Mouse (Mus musculus) liver, embryonic 11.5 days (tissue): ENCODE results near the gene Adss. TPM values are rescaled to one million over a fixed set of nuclear protein-coding genes. Genes with fewer than 3 reads are reported as not detected.
A peak's percentile ranks its signal among the peaks of the same experiment; 100 is the strongest.

Experiments used
- ATAC-seq: fragments of 200-750 bp; cut with Nextera tagmentation; replicated peaks from 2 replicates; pipeline ENCODE4 v1.8.0; 2017; ENCODE audit warnings: moderate number of reproducible peaks, mild to moderate bottlenecking, moderate TSS enrichment, moderate library complexity; ENCODE audit not compliant: low FRiP score
- DNase-seq: peaks from one replicate; pipeline ENCODE4 v3.0.0-alpha.2; 2017; ENCODE audit warnings: low spot score
- H3K27ac ChIP-seq: fragments of 300-500 bp; sonication (generic); 2 replicates; pipeline ENCODE4 v1.5.1; 2014; ENCODE audit warnings: mild to moderate bottlenecking, low read depth, low read length, control low read depth
- H3K27me3 ChIP-seq: fragments of 300-500 bp; sonication (generic); replicated peaks from 2 replicates; pipeline ENCODE4 v1.6.1; 2014; ENCODE audit warnings: low read length, mixed read lengths; ENCODE audit not compliant: control insufficient read depth, insufficient read depth
- H3K36me3 ChIP-seq: fragments of 300-500 bp; sonication (generic); 2 replicates; pipeline ENCODE4 v1.6.1; 2014; ENCODE audit warnings: mild to moderate bottlenecking, low read length, moderate library complexity, mixed read lengths; ENCODE audit not compliant: control insufficient read depth, insufficient read depth
- H3K4me1 ChIP-seq: fragments of 300-500 bp; sonication (generic); replicated peaks from 2 replicates; pipeline ENCODE4 v1.6.1; 2014; ENCODE audit warnings: low read length, mixed read lengths; ENCODE audit not compliant: control insufficient read depth, insufficient read depth
- H3K4me2 ChIP-seq: fragments of 300-500 bp; sonication (generic); 2 replicates; pipeline ENCODE4 v1.6.1; 2014; ENCODE audit warnings: mild to moderate bottlenecking, control low read depth, moderate library complexity
- H3K4me3 ChIP-seq: fragments of 300-500 bp; sonication (generic); 2 replicates; pipeline ENCODE4 v1.5.1; 2014; ENCODE audit warnings: low read depth, low read length, control low read depth
- H3K9ac ChIP-seq: fragments of 300-500 bp; sonication (generic); 2 replicates; pipeline ENCODE4 v1.6.1; 2014; ENCODE audit warnings: low read depth, low read length, control low read depth
- H3K9me3 ChIP-seq: fragments of 300-500 bp; sonication (generic); 2 replicates; pipeline ENCODE4 v1.6.1; 2016; ENCODE audit warnings: low read length, inconsistent platforms, mixed read lengths; ENCODE audit not compliant: control insufficient read depth
- WGBS: fragments of 180-500 bp; shearing (Covaris S2); extraction: QIAGEN DNeasy Blood & Tissue Kit; methylation state at CpG from one replicate; pipeline ENCODE4 v1.1.7; 2014; 5-methylcytosine and 5-hydroxymethylcytosine counted together
- polyA plus RNA-seq: library from polyadenylated mRNA; unstranded; fragments of >200 nt; fragmentation: Nextera tagmentation; extraction: Ambion mirVana; gene quantifications from 2 replicates; pipeline ENCODE4 v1.2.1, GENCODE M21; 2014

The Adss gene
- polyA plus RNA-seq, 1 experiment from 2014 or later: 38.2 TPM

GRCm38 (mm10) chr1:177717057-177717835 is 79.1 kb downstream of the Adss start:
- ATAC-seq: peak; percentile 51; the same call in 1 of the 2 replicates

GRCm38 (mm10) chr1:177716448-177716847 is 79.9 kb downstream of the Adss start:
- Histone ChIP-seq H3K9me3 (no peaks in the 10 kb centered on the region), H3K27ac (no peak overlapping the region), H3K36me3 (no peaks in the 10 kb centered on the region), H3K4me3 (no peak overlapping the region), H3K4me2 (no peak overlapping the region), H3K9ac (no peak overlapping the region), H3K4me1 (no peaks in the 10 kb centered on the region), H3K27me3 (no peaks in the 10 kb centered on the region)
- peak; percentile 69 for ATAC-seq
- DNase-seq: no peak
- WGBS: 58% methylated on average over 3 of the region's 3 CpGs

More at GRCm38 (mm10) chr1:177717057-177717835, 79.1 kb downstream of the Adss start:
- Histone ChIP-seq H3K4me2 (no peak overlapping the region), H3K9me3 (no peaks in the 10 kb centered on the region), H3K27me3 (no peaks in the 10 kb centered on the region), H3K4me3 (no peak overlapping the region), H3K27ac (no peak overlapping the region), H3K9ac (0 out of 2 replicates have a peak overlapping the region, but pooled peaks have one; percentile 22), H3K4me1 (no peaks in the 10 kb centered on the region), H3K36me3 (no peaks in the 10 kb centered on the region)
- WGBS: 69% methylated on average over 7 of the region's 7 CpGs
- DNase-seq: no peak

- H3K27me3 ChIP-seq: no peaks in the 10 kb centered on the region
- no peak for DNase-seq
- H3K4me2 ChIP-seq: no peak overlapping the region
- H3K9me3 ChIP-seq: no peaks in the 10 kb centered on the region
- ATAC-seq: no peak
- H3K9ac ChIP-seq: no peak overlapping the region
- H3K36me3 ChIP-seq: no peaks in the 10 kb centered on the region
- H3K27ac ChIP-seq: no peak overlapping the region
- no peak overlapping the region for H3K4me3 ChIP-seq
- H3K4me1 ChIP-seq: no peaks in the 10 kb centered on the region
- WGBS: 80% methylated on average over 5 of the region's 5 CpGs
Measured at GRCm38 (mm10) chr1:177714397-177715012, 81.8 kb downstream of the Adss start.

GRCm38 (mm10) chr1:177713635-177714396 is 82.5 kb downstream of the Adss start:
- WGBS: 69% methylated on average over 3 of the region's 3 CpGs
- Histone ChIP-seq H3K36me3 (no peaks in the 10 kb centered on the region), H3K4me2 (no peak overlapping the region), H3K9me3 (no peaks in the 10 kb centered on the region), H3K4me3 (no peak overlapping the region), H3K9ac (no peak overlapping the region), H3K27ac (no peak overlapping the region), H3K27me3 (no peaks in the 10 kb centered on the region), H3K4me1 (no peaks in the 10 kb centered on the region)
- ATAC-seq: no peak
- no peak for DNase-seq

Other genes starting within 250 kb of the Adss start
- not detected in 2 replicates for gene 1700016C15Rik, start 66.7 kb downstream of the Adss start, polyA plus RNA-seq
- gene Catspere2, start 186.9 kb upstream of the Adss start, polyA plus RNA-seq: 0.09 TPM in 1 of 2 replicates, not detected in the other